In the genomic region with DNA sequence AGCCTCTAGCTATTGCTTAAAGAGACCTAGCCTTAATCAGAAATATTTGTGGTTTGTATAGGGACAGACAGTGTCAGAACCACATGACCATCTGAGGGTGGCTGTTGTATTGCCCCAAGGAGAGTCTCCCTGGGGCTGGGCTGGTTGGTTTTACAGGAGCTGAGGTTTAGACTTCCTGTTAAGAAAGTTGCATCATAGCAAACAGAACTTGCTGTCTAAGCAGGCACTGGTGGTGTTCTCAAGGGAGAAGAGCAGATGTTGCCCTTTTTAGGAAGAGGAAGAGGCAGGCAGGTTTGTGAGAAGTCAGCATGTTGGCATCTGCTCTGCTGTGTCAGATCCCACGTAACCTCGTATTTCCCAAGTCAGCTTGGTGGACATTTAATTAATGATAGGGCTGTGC, we compare ENCODE assay signal across 9 mouse cellular contexts. TPM values are rescaled to one million over a fixed set of nuclear protein-coding genes. Genes with fewer than 3 reads are reported as not detected.
A peak's percentile ranks its signal among the peaks of the same experiment; 100 is the strongest.
DNase-seq lines count a peak whose midpoint lies in the region; ATAC-seq and TF ChIP-seq lines count a peak whose summit lies in the region.
"Had no signal": no experiment of that assay in that cellular context is flagged by ENCODE, and none has a peak within 500 bp of the region (broad histone marks: within the 10 kb centered on the region; RNA-seq: fewer than 3 reads in every experiment).

No protein-coding gene starts in this region.

- H3K9ac ChIP-seq in liver, embryonic 11.5 days (ENCODE audit: low read depth, low read length): no peak overlapping the region
- H3K9ac ChIP-seq in embryonic facial prominence, embryonic 14.5 days (ENCODE audit: low read depth, low read length): no peak overlapping the region
- H3K9ac ChIP-seq in liver, postnatal 0 days (replicated peaks): no peak overlapping the region
- H3K9ac ChIP-seq in stomach, postnatal 0 days (ENCODE audit: low read length): no peak overlapping the region

- no peak for TF ChIP-seq EP300 in liver, postnatal 0 days (IDR thresholded peaks at IDR 0.05; ENCODE audit: low read depth)
- TF ChIP-seq EP300 in stomach, postnatal 0 days (optimal IDR thresholded peaks at IDR 0.05): no peak

- no peaks in the 10 kb centered on the region for H3K36me3 ChIP-seq in liver, embryonic 11.5 days (ENCODE audit: control insufficient read depth, insufficient read depth, low read length)
- H3K36me3 ChIP-seq in embryonic facial prominence, embryonic 14.5 days (ENCODE audit: control insufficient read depth, insufficient read depth, low read length): no peaks in the 10 kb centered on the region
- H3K36me3 ChIP-seq in liver, postnatal 0 days (replicated peaks; ENCODE audit: insufficient read depth, low read length): no peaks in the 10 kb centered on the region
- no peaks in the 10 kb centered on the region for H3K36me3 ChIP-seq in stomach, postnatal 0 days (ENCODE audit: control insufficient read depth, insufficient read depth, low read length)

- no peak overlapping the region for H3K4me3 ChIP-seq in liver, embryonic 11.5 days (ENCODE audit: low read depth, low read length)
- no peak overlapping the region for H3K4me3 ChIP-seq in embryonic facial prominence, embryonic 14.5 days (ENCODE audit: low read depth, low read length)
- no peak overlapping the region for H3K4me3 ChIP-seq in liver, postnatal 0 days (ENCODE audit: low read depth, low read length)
- H3K4me3 ChIP-seq in stomach, postnatal 0 days (ENCODE audit: low read depth, low read length): no peak overlapping the region

- TF ChIP-seq CTCF in liver, postnatal 0 days (IDR thresholded peaks at IDR 0.05; ENCODE audit: low read depth): no peak
- no peak for TF ChIP-seq CTCF in stomach, postnatal 0 days (IDR thresholded peaks at IDR 0.05; ENCODE audit: low read depth)

- H3K4me1 ChIP-seq in liver, embryonic 11.5 days (replicated peaks; ENCODE audit: control insufficient read depth, insufficient read depth, low read length): peaks cover 6% of the 10 kb centered on the region; the same call in 1 of the 2 replicates
- peaks cover 33% of the 10 kb centered on the region for H3K4me1 ChIP-seq in embryonic facial prominence, embryonic 14.5 days (ENCODE audit: control insufficient read depth, insufficient read depth, low read length)
- 0 out of 2 replicates have a peak, but pooled peaks cover 3% of the 10 kb centered on the region for H3K4me1 ChIP-seq in liver, postnatal 0 days (ENCODE audit: insufficient read depth)
- no peaks in the 10 kb centered on the region for H3K4me1 ChIP-seq in stomach, postnatal 0 days (replicated peaks; ENCODE audit: control insufficient read depth, insufficient read depth)

- peak; percentile 16 for DNase-seq in liver
- DNase-seq in liver, embryonic 11.5 days (ENCODE audit: low spot score): no peak
- peak; percentile 48 for DNase-seq in embryonic facial prominence, embryonic 14.5 days (ENCODE audit: low spot score)
- peak; percentile 18 for DNase-seq in liver, postnatal 0 days
- no peak for DNase-seq in stomach, postnatal 0 days (ENCODE audit: low spot score)
- no peak for DNase-seq in retina, postnatal 1 day
- DNase-seq in B cell, adult 2 months: no peak
- DNase-seq: cerebellum, adult 8-10 months had no signal

- H3K4me2 ChIP-seq in liver, embryonic 11.5 days: no peak overlapping the region
- no peak overlapping the region for H3K4me2 ChIP-seq in embryonic facial prominence, embryonic 14.5 days (ENCODE audit: low read depth, low read length)
- no peak overlapping the region for H3K4me2 ChIP-seq in liver, postnatal 0 days (ENCODE audit: low read depth, low read length)
- no peak overlapping the region for H3K4me2 ChIP-seq in stomach, postnatal 0 days (replicated peaks; ENCODE audit: low read depth)

- no peaks in the 10 kb centered on the region for H3K27me3 ChIP-seq in liver, embryonic 11.5 days (replicated peaks; ENCODE audit: control insufficient read depth, insufficient read depth, low read length)
- H3K27me3 ChIP-seq in embryonic facial prominence, embryonic 14.5 days (replicated peaks; ENCODE audit: control insufficient read depth, insufficient read depth, low read length): no peaks in the 10 kb centered on the region
- H3K27me3 ChIP-seq in liver, postnatal 0 days (ENCODE audit: insufficient read depth, low read length): no peaks in the 10 kb centered on the region
- H3K27me3 ChIP-seq in stomach, postnatal 0 days (ENCODE audit: control insufficient read depth, insufficient read depth, low read length): no peaks in the 10 kb centered on the region

- 14% methylated on average over 2 of the region's 2 CpGs for WGBS in liver, embryonic 11.5 days
- WGBS in embryonic facial prominence, embryonic 14.5 days: 32% methylated on average over 2 of the region's 2 CpGs
- 20% methylated on average over 2 of the region's 2 CpGs for WGBS in liver, postnatal 0 days (ENCODE audit: insufficient replicate concordance)
- WGBS in stomach, postnatal 0 days: 30% methylated on average over 2 of the region's 2 CpGs

- no peak for ATAC-seq in liver, embryonic 11.5 days (replicated peaks; ENCODE audit: low FRiP score)
- ATAC-seq in embryonic facial prominence, embryonic 14.5 days (ENCODE audit: low read depth): no peak
- ATAC-seq in liver, postnatal 0 days: peak; percentile 83
- ATAC-seq in stomach, postnatal 0 days (ENCODE audit: low FRiP score, low TSS enrichment): peak; percentile 73
- ATAC-seq: intestine, embryonic 16.5 days had no signal

- no peak overlapping the region for H3K27ac ChIP-seq in liver, embryonic 11.5 days (ENCODE audit: low read depth, low read length)
- no peak overlapping the region for H3K27ac ChIP-seq in embryonic facial prominence, embryonic 14.5 days (replicated peaks; ENCODE audit: low read depth, low read length)
- no peak overlapping the region for H3K27ac ChIP-seq in liver, postnatal 0 days (ENCODE audit: low read depth)
- peak overlapping the region; percentile 49 for H3K27ac ChIP-seq in stomach, postnatal 0 days (replicated peaks)

- no peaks in the 10 kb centered on the region for H3K9me3 ChIP-seq in liver, embryonic 11.5 days (ENCODE audit: control insufficient read depth, low read length)
- no peaks in the 10 kb centered on the region for H3K9me3 ChIP-seq in embryonic facial prominence, embryonic 14.5 days (ENCODE audit: control insufficient read depth, low read length)
- no peaks in the 10 kb centered on the region for H3K9me3 ChIP-seq in liver, postnatal 0 days (ENCODE audit: low read length)
- no peaks in the 10 kb centered on the region for H3K9me3 ChIP-seq in stomach, postnatal 0 days (ENCODE audit: control insufficient read depth, low read length)

RNA-seq across cellular contexts. Expression of a gene that starts 52.7 kb away (rescaled TPM):
- polyA plus RNA-seq in liver, embryonic 11.5 days (2014; fragmentation: Nextera tagmentation; extraction: Ambion mirVana): 68.2 and 69.5 TPM in 2 replicates
- polyA plus RNA-seq in embryonic facial prominence, embryonic 14.5 days (2014; fragmentation: Nextera tagmentation; extraction: Ambion mirVana): 41.6 and 43.5 TPM in 2 replicates
- 33.8 and 37.6 TPM in 2 replicates for polyA plus RNA-seq in liver, postnatal 0 days (2015; fragmentation: Nextera tagmentation; extraction: Ambion mirVana)
- 29.1 and 31.6 TPM in 2 replicates for polyA plus RNA-seq in stomach, postnatal 0 days (2015; fragmentation: Nextera tagmentation; extraction: Ambion mirVana)

Comparison
In these comparisons a context has a peak if more than half of its experiments do, and no peak if none do; other contexts are left out.
1. DNase-seq: peak in liver (single experiment), embryonic facial prominence, embryonic 14.5 days (single experiment) and liver, postnatal 0 days (single experiment); none in liver, embryonic 11.5 days (single experiment), stomach, postnatal 0 days (single experiment), retina, postnatal 1 day (single experiment) and B cell, adult 2 months (0 of 2).
2. ATAC-seq: peak in liver, postnatal 0 days (single experiment) and stomach, postnatal 0 days (single experiment); none in liver, embryonic 11.5 days (single experiment) and embryonic facial prominence, embryonic 14.5 days (single experiment).